Mouse (Mus musculus): ENCODE results near the gene Rngtt. TPM values are rescaled to one million over a fixed set of nuclear protein-coding genes. Genes with fewer than 3 reads are reported as not detected.
"Not testable (repeated sequence)": the region's sequence is repeated elsewhere in the genome, so short reads cannot be mapped to it uniquely, and the experiment has no call there.

Gene Rngtt
- polyA plus RNA-seq, 1 experiment from 2014 or later, result 19.2 TPM

DNA sequence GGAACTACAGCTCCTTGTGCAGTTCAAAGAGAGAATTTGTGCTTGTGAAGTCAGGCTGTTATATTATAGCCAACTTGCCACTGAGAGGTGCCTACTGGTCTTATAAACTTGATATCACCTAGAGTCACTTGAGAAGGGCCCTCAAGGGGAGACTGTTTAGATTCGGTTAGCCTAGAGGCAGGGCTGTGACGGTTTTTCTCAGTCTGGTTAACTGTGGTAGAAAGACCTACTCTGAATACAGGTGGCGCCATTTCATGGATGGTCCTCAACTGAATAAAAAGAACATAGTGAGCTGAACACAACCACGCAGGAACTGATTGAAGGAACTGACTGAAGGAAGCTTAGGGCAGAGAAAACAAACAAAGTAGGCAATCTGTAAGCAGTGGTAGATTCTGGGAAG lies 3.0 kb upstream of the Rngtt start:
- no peak for ATAC-seq
- no peak overlapping the region for H3K4me3 ChIP-seq (ENCODE audit: low read length)

DNA sequence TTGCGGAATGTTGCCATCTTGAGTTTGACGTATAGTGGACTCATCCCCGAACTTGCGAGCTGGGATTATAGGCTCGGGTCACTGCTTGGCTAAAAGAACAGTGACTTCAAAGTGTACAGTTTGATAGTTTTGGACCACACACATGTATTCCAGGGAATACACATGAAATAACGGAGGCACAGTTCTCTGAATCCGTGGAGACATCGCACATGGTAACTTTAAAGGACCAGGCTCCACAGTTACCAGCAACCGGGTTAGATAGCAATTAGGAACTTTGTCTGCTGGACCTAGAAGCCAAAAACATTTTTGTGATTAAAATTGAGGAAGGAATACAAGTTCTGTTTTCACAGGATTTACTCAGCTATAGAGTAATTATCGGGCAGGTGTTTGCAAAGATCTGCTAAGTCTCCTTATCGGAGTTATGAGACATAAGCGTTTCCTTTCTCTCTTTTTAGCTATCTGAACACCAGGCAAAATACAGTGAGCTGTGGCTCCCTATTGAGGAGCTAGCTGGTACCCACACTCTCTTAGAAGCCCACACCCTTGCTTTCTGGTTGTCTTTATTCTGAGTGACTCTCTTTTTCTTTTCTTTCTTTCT lies 828 bp downstream of the Rngtt start:
- H3K27ac ChIP-seq (ENCODE audit: low read depth, low read length), result no peak overlapping the region
- H3K36me3 ChIP-seq (ENCODE audit: control insufficient read depth, insufficient read depth, low read length), result no peaks in the 10 kb centered on the region
- peak overlapping the region; percentile 79 for H3K9ac ChIP-seq (ENCODE audit: low read depth, low read length)
- H3K27me3 ChIP-seq (replicated peaks; ENCODE audit: control insufficient read depth, insufficient read depth, low read length), result no peaks in the 10 kb centered on the region
- peak overlapping the region; percentile 75 for H3K4me3 ChIP-seq (ENCODE audit: low read length)
- peak overlapping the region; percentile 80 for H3K4me2 ChIP-seq (ENCODE audit: low read length)
- 24% methylated on average over 12 of the region's 12 CpGs for WGBS
- no peaks in the 10 kb centered on the region for H3K9me3 ChIP-seq (ENCODE audit: control insufficient read depth, low read length)
- peaks cover 13% of the 10 kb centered on the region for H3K4me1 ChIP-seq (ENCODE audit: control insufficient read depth, insufficient read depth, low read depth, low read length)
- no peak for ATAC-seq

More for the DNA sequence above, 3.0 kb upstream of the Rngtt start:
- Histone ChIP-seq H3K36me3 (ENCODE audit: control insufficient read depth, insufficient read depth, low read length) (no peaks in the 10 kb centered on the region), H3K4me1 (ENCODE audit: control insufficient read depth, insufficient read depth, low read depth, low read length) (peaks cover 13% of the 10 kb centered on the region), H3K9ac (ENCODE audit: low read depth, low read length) (no peak overlapping the region), H3K27me3 (replicated peaks; ENCODE audit: control insufficient read depth, insufficient read depth, low read length) (no peaks in the 10 kb centered on the region), H3K9me3 (ENCODE audit: control insufficient read depth, low read length) (no peaks in the 10 kb centered on the region; the same call in 1 of the 2 replicates), H3K4me2 (ENCODE audit: low read length) (no peak overlapping the region), H3K27ac (ENCODE audit: low read depth, low read length) (no peak overlapping the region)
- 74% methylated on average over 4 of the region's 4 CpGs for WGBS

DNA sequence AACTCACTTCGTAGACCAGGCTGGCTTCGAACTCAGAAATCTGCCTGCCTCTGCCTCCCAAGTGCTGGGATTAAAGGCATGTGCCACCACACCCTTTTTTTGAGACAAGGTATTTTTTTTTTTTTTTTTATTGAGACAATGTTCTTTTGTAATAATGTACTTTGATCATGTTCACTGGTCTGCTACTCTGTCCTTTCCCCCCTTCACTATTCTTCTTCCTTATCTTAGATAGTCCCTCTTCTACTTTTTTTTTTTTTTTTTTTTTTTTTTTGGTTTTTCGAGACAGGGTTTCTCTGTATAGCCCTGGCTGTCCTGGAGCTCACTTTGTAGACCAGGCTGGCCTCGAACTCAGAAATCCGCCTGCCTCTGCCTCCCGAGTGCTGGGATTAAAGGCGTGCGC lies 4.0 kb downstream of the Rngtt start:
- H3K9me3 ChIP-seq (ENCODE audit: control insufficient read depth, low read length); H3K4me2 ChIP-seq (ENCODE audit: low read length); H3K27ac ChIP-seq (ENCODE audit: low read depth, low read length); H3K9ac ChIP-seq (ENCODE audit: low read depth, low read length); H3K36me3 ChIP-seq (ENCODE audit: control insufficient read depth, insufficient read depth, low read length); H3K4me3 ChIP-seq (ENCODE audit: low read length); ATAC-seq; H3K27me3 ChIP-seq (replicated peaks; ENCODE audit: control insufficient read depth, insufficient read depth, low read length): not testable (repeated sequence)
- WGBS, result 97% methylated on average over 7 of the region's 8 CpGs
- peaks cover 13% of the 10 kb centered on the region for H3K4me1 ChIP-seq (ENCODE audit: control insufficient read depth, insufficient read depth, low read depth, low read length)

DNA sequence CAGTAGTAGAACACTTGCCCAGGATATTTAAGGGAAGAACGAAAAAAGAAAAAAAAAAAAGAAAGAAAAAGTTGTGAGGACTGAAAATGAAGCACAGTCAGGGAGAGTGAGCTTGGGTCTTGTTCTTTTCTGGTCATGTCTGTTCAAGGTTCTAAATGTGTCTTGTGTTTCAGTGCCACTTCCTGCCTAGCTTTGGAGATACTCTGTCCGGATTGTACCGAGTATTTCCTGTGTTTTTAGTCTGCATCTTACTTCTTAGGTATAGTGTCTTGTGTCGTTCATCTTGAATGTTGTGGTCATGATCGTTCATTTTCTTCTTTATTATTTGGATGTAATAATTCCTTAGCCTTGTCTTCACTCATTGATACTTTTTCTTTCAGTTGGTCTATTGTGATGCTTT lies 5.7 kb downstream of the Rngtt start:
- 91% methylated on average over 5 of the region's 5 CpGs for WGBS
- no peak overlapping the region for H3K4me3 ChIP-seq (ENCODE audit: low read length)
- no peak overlapping the region for H3K9ac ChIP-seq (ENCODE audit: low read depth, low read length)
- H3K36me3 ChIP-seq (ENCODE audit: control insufficient read depth, insufficient read depth, low read length), result no peaks in the 10 kb centered on the region
- no peak overlapping the region for H3K4me2 ChIP-seq (ENCODE audit: low read length)
- H3K4me1 ChIP-seq (ENCODE audit: control insufficient read depth, insufficient read depth, low read depth, low read length), result peaks cover 12% of the 10 kb centered on the region
- H3K27ac ChIP-seq (ENCODE audit: low read depth, low read length), result no peak overlapping the region
- no peak for ATAC-seq
- H3K9me3 ChIP-seq (ENCODE audit: control insufficient read depth, low read length), result no peaks in the 10 kb centered on the region
- no peaks in the 10 kb centered on the region for H3K27me3 ChIP-seq (replicated peaks; ENCODE audit: control insufficient read depth, insufficient read depth, low read length)

DNA sequence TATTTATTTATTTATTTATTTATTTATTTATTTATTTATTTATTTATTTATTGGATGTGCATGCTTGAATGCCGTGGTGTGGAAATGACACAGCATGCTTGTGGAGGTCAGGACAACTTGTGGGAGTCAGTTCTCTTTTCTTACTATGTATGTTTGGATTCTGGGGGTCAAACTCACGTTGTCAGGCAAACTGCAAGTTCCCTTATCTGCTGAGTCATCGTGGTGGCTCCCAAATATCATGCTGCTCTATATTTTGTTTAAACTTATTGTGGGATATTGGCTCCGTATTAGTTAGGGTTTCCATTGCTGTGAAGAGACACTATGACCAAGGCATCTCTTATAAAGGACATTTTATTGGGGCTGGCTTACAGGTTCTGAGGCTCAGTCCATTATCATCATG lies 21.0 kb downstream of the Rngtt start:
- 95% methylated on average over 4 of the region's 4 CpGs for WGBS
- H3K9ac ChIP-seq (ENCODE audit: low read depth, low read length), result no peak overlapping the region
- H3K36me3 ChIP-seq (ENCODE audit: control insufficient read depth, insufficient read depth, low read length), result peaks cover 17% of the 10 kb centered on the region
- H3K4me2 ChIP-seq (ENCODE audit: low read length), result no peak overlapping the region
- no peak overlapping the region for H3K4me3 ChIP-seq (ENCODE audit: low read length)
- no peaks in the 10 kb centered on the region for H3K4me1 ChIP-seq (ENCODE audit: control insufficient read depth, insufficient read depth, low read depth, low read length)
- no peaks in the 10 kb centered on the region for H3K27me3 ChIP-seq (replicated peaks; ENCODE audit: control insufficient read depth, insufficient read depth, low read length)
- no peaks in the 10 kb centered on the region for H3K9me3 ChIP-seq (ENCODE audit: control insufficient read depth, low read length)
- no peak overlapping the region for H3K27ac ChIP-seq (ENCODE audit: low read depth, low read length)
- no peak for ATAC-seq

DNA sequence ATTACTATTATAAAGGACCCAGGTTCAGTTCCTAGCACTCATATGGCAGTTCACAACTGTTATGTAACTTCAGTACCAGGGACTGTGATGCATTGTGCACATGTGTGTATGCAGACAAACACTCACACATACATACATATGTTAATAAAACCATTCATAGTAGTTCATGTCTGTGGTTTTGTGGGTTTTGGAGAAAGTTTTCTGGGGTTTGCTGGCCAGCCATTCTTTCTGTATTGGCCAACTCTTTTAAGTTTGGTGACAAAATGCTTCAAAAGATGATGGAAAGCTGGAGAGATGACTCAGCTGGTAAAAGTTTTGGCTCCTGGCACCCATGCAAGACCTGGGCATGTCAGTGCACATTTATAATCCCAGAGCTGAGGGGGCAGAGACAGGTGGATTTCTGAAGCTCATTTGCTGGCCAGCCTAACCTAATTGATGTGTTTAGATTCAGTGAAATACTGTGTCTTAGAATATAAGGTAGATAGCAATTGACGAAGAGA lies 22.9 kb downstream of the Rngtt start:
- peaks cover 17% of the 10 kb centered on the region for H3K36me3 ChIP-seq (ENCODE audit: control insufficient read depth, insufficient read depth, low read length)
- no peak overlapping the region for H3K9ac ChIP-seq (ENCODE audit: low read depth, low read length)

DNA sequence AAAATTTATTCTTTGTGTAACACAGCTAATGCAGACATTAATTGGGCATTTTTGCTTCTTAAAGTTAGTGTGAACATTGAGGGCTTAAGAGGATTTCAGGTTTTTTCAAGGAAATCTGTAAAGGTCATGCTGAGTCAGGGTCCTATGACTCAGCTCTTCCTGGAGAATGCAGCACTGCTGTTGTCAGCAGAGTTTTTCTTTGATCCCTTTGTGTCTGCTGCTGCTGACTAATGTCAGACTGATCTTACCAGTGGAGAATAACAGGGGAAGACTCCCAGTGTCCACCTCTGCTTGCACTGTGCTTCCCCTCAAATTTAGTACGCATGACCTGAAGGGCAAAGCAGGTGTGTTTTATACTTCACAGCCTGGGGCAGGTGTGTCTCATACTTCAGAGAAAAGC lies 27.9 kb downstream of the Rngtt start:
- H3K4me3 ChIP-seq (ENCODE audit: low read length), result no peak overlapping the region
- H3K9me3 ChIP-seq (ENCODE audit: control insufficient read depth, low read length), result no peaks in the 10 kb centered on the region; the same call in 1 of the 2 replicates
- no peak overlapping the region for H3K27ac ChIP-seq (ENCODE audit: low read depth, low read length)
- no peak overlapping the region for H3K4me2 ChIP-seq (ENCODE audit: low read length)
- ATAC-seq, result no peak
- peaks cover 7% of the 10 kb centered on the region; the same call in 1 of the 2 replicates for H3K36me3 ChIP-seq (ENCODE audit: control insufficient read depth, insufficient read depth, low read length)
- no peaks in the 10 kb centered on the region for H3K4me1 ChIP-seq (ENCODE audit: control insufficient read depth, insufficient read depth, low read depth, low read length)
- no peaks in the 10 kb centered on the region for H3K27me3 ChIP-seq (replicated peaks; ENCODE audit: control insufficient read depth, insufficient read depth, low read length)
- no peak overlapping the region for H3K9ac ChIP-seq (ENCODE audit: low read depth, low read length)
- WGBS, result 82% methylated on average over 1 of the region's 1 CpGs

More for the DNA sequence above, 22.9 kb downstream of the Rngtt start:
- ATAC-seq, result no peak
- H3K4me3 ChIP-seq (ENCODE audit: low read length), result no peak overlapping the region
- no peak overlapping the region for H3K4me2 ChIP-seq (ENCODE audit: low read length)
- 100% methylated on average over 1 of the region's 1 CpGs for WGBS
- H3K4me1 ChIP-seq (ENCODE audit: control insufficient read depth, insufficient read depth, low read depth, low read length), result no peaks in the 10 kb centered on the region
- H3K9me3 ChIP-seq (ENCODE audit: control insufficient read depth, low read length), result no peaks in the 10 kb centered on the region
- H3K27ac ChIP-seq (ENCODE audit: low read depth, low read length), result no peak overlapping the region
- no peaks in the 10 kb centered on the region for H3K27me3 ChIP-seq (replicated peaks; ENCODE audit: control insufficient read depth, insufficient read depth, low read length)

DNA sequence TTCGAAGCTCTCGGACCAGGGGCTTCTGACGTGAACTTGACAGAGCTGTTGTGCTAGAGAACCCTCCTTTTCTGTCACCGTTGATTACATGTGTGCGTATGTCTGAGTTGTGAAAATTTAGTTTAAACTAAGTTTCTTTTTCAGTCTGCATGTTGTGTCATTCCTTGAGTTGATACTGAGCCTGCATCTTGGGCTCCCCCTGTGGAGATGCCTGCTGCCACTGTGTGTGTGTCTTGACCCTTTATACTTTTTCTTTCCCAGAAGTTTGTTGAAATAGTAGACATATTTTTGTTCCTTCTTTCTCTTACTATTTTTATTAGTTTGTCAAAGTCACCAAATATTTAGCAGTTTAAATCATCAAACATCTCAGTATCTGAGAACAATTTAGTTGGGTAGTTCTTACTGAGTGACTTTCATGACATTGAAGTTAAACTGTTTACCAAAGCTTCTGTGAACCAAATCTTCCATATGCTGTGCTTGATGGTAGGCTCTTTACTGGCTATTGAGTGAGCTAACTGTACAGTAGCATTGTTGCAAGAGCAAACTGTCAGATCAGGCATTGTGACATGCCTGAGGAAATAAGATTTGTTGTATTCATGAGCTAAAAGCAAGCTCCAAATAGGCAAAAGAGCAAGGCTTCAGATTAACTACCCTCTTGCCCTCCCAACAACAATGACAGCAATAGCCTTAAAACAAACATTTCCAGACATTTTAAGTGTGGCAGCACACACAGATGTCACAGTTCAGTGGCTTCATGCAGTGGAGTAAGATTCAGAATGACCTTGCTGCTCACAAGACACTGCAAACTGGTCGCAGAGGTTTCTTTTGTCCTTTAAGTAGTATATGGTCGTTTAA lies 33.0 kb downstream of the Rngtt start:
- H3K36me3 ChIP-seq (ENCODE audit: control insufficient read depth, insufficient read depth, low read length), result peaks cover 6% of the 10 kb centered on the region; the same call in 1 of the 2 replicates
- 89% methylated on average over 7 of the region's 7 CpGs for WGBS

DNA sequence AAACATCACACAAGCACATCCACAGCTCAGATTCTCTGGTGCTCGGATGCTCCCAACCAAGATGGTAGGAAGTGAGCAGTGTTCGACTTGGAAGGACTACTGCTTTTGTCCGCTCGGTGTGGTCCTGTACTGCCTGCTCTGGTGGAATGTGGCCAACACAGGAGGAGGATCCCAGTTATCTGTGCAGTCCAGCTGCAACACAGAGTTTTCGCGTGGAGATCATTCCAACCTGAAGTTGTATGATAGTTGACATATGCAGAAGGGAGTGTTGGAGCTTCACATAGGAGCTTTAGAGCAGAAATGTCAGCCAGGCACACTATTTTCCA lies 33.6 kb downstream of the Rngtt start:
- H3K27ac ChIP-seq (ENCODE audit: low read depth, low read length), result no peak overlapping the region

More for the DNA sequence above, 33.0 kb downstream of the Rngtt start:
- Histone ChIP-seq H3K9ac (ENCODE audit: low read depth, low read length) (no peak overlapping the region), H3K4me1 (ENCODE audit: control insufficient read depth, insufficient read depth, low read depth, low read length) (no peaks in the 10 kb centered on the region), H3K9me3 (ENCODE audit: control insufficient read depth, low read length) (no peaks in the 10 kb centered on the region; the same call in 1 of the 2 replicates), H3K27ac (ENCODE audit: low read depth, low read length) (no peak overlapping the region), H3K27me3 (replicated peaks; ENCODE audit: control insufficient read depth, insufficient read depth, low read length) (no peaks in the 10 kb centered on the region), H3K4me3 (ENCODE audit: low read length) (no peak overlapping the region), H3K4me2 (ENCODE audit: low read length) (no peak overlapping the region)
- no peak for ATAC-seq

More for the DNA sequence above, 33.6 kb downstream of the Rngtt start:
- Histone ChIP-seq H3K27me3 (replicated peaks; ENCODE audit: control insufficient read depth, insufficient read depth, low read length) (no peaks in the 10 kb centered on the region), H3K4me3 (ENCODE audit: low read length) (no peak overlapping the region), H3K4me2 (ENCODE audit: low read length) (no peak overlapping the region), H3K4me1 (ENCODE audit: control insufficient read depth, insufficient read depth, low read depth, low read length) (no peaks in the 10 kb centered on the region), H3K36me3 (ENCODE audit: control insufficient read depth, insufficient read depth, low read length) (peaks cover 4% of the 10 kb centered on the region; the same call in 1 of the 2 replicates), H3K9me3 (ENCODE audit: control insufficient read depth, low read length) (no peaks in the 10 kb centered on the region; the same call in 1 of the 2 replicates), H3K9ac (ENCODE audit: low read depth, low read length) (no peak overlapping the region)
- ATAC-seq, result no peak
- WGBS, result 91% methylated on average over 6 of the region's 6 CpGs

Measured in hindbrain, embryonic 16.5 days (tissue).